Mouse (Mus musculus) naive thymus-derived CD4-positive, alpha-beta T cell, adult 2 months (primary cell): Measurements from ENCODE around the gene Crxos.
A peak's percentile ranks its signal among the peaks of the same experiment; 100 is the strongest.

Experiments used
- DNase-seq: peaks from one replicate; pipeline ENCODE4 v3.0.0-alpha.2; 2011; ENCODE audit warnings: low read depth

Crxos gene

DNA sequence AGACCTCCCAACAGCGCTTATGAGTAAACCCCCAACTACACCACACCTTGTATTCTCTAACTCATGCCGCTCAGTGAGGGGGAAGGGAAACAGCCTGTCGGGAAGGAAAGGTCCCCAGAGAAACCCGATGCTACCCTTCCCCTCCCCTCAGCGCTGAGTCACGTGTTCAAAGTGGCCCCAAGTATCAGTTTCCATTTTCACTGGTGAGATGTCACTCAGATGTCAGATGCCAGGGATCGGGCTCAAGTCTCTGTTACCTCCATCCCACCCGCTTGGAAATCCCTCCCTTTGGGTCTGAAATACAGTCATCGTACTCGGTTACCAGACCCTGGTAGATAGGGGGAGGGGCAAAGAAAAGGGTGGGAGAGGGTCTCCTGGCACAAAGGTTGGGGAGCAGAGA is 39.4 kb downstream of the Crxos start:
- peak; percentile 74 for DNase-seq

DNA sequence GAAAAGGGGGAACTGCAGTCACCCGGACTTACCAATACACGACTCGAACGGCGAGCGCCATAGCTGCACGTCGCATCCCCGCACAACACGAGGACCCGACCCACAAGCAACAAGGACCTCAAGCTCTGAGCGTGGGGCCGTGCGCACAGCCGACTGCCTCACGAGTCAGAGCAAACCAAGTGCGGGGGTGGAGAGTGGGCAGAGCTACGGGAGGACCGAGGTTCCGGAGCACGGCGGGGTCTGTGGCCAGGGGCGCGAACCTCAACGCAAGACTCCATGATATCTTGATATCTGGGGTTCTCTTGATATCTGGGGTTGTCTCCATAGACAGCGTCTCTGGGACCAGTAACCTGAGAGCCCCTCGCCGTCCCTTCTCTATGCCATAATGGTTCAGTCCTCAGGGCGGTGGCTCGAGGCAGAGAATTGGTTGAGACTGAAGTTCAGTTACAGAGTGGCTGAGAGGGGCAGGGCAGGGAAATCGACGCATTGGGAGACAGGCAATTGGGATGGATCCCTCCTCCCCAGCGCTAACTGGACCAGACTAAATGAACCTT is 39.9 kb downstream of the Crxos start, which contains the start of gene Selenow:
Gene Selenow, minus strand, starts transcription at position 183 of the 554 bp plus-strand sequence.
- peak; percentile 97 for DNase-seq

DNA sequence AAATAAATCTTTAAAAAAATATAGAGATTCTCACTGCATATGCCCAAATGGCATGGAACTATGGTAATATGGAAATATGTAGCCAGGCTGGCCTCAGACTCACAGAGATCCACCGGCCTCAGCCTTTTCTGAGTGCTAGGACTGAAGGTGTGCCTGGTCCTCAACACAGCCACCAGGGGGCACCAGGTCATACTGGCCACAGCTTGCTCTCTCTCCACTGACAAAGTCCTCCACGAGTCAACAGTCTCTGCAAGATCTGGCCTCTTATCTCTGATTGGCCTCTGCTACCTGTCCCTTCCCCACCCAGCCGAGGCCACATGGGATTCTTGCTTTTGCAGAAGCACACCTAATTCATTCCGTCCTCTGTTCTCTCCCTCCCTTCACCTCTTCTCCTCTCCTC is 47.5 kb downstream of the Crxos start:
- DNase-seq, result peak; percentile 77

DNA sequence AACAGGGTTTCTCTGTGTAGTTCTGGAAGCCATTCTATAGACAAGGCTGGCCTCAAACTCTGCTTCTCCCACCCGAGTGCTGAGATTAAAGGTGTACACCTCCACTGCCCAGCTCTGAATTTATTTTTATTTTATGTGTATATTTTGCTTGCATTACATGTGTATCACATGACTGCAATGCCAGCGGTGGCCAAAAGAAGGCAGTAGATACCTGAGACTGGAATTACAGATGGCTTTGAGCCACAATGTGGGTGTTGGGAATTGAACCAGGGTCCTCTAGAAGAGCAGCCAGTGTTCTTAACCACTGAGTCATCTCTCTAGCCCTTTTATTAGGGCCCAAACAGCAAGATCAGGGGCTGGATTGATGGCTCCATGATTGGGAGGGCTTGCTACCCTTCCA is 48.1 kb downstream of the Crxos start:
- no peak for DNase-seq

DNA sequence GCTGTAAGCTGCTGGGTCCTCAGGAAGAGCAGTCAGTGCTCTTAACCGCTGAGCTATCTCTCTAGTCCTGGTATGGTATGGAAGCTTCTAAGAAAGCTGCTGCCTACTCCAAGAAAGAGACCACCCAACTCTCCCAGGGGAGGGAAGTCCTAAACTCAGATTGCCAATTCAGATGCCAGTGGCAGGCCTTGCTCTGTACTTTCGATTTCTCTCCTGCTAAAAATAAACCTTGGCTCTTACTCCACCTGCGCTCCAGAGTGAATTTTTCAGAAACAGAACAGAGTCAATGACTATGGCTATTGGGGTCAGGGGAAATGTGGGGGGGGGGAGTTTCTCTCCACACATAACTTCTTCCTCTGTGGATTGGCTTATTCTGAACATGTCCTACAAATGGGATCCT is 49.2 kb downstream of the Crxos start:
- DNase-seq, result no peak

DNA sequence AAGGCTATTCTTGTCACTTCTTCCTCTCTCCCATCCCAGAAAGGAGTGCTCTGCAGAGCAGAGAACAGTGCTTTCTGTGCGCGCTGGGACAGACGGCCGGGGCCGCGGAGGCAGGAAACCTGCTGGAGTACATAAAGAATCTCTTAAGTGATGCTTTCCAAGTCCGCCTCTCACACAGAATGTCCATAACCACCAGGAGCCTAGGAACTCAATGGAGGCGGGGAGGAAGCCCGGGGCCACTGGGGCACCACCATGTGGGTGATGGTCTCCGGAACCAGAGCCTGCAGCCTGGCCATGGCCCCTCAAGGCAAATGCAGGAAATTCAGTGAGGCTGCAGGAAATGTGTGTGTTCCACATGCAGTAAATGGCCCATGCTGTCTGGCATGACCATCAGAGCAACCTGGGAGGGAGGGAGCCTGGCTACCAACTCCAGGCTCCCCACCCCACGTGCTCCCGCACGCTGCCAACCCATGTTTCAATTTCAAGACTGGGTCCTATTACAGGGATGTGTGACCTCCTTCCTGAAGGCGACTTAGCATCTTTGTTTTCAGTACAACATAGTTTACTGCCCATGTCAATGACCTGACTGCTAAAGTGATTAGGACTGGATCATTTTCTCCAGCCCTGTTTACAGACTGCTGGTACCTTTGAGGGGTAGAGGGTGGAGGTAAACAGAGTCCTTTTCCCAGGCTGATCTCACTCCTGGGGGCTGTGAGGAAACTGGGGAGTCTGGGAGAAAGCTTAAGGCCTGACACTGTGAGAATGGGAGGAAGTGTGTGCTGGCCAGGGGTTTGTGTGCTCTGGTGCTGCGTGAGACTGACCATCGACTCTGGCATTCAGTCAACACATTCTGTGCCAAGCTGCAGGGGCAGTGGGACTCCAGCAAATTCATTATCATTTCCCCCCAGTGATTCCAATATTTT is 51.3 kb downstream of the Crxos start:
- DNase-seq, result no peak

DNA sequence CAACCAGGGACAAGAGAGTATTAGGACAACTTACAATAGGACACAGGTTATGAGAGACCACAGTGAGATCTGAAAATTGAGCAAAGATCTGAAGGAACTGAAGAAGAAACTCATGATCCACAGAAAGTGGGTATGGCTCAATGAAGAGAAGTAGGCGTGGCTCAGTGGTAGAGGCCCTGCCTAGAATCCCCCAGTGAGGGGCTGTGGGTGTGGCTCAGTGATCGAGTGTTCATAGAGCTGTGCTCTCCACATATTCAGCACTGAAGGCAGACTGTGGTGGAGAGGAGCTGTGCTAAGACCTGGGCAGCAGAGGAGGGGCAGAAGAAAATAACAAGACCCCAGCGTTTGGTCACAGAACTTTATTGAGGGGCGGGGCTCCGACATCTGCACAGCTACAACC is 55.1 kb downstream of the Crxos start:
- DNase-seq, result no peak

DNA sequence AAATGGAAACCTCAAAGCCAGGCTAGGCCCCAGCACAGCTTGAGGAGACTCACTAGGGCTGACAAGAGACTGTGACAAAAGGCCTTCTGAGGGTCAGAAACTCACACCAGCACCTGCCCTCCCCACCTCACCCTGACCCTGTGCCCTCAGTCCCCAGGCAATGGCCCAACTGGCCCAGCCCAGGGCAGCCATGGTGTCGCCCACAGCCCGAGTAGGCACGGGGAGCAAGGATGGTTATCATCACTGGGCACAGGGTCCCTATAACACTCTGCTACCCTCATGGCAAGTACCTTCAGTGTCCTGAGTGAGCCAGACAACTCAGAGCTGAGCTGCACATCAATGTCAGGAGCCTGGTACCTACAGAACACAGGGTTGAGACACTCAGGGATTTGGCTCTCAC is 56.2 kb downstream of the Crxos start:
- no peak for DNase-seq

DNA sequence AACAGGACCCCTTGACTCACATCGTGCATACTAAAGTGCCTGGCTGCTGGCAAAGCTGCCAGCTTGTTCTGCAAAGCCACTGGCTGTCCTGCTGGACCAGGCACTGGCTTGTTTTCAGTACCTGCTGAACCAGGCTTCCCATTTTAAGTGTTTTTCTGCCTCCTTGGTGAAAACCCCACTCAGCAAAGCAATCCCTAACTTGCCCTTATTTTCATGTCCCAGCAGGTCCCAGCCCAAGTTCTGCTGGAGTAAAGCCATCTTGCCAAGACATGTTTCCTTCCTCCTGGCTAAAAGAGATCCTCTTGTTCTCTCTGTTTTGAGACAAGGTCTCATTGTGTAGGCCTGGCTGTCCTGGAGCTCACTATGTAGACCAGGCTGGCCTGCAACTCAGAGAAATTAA is 61.9 kb downstream of the Crxos start:
- DNase-seq, result no peak

DNA sequence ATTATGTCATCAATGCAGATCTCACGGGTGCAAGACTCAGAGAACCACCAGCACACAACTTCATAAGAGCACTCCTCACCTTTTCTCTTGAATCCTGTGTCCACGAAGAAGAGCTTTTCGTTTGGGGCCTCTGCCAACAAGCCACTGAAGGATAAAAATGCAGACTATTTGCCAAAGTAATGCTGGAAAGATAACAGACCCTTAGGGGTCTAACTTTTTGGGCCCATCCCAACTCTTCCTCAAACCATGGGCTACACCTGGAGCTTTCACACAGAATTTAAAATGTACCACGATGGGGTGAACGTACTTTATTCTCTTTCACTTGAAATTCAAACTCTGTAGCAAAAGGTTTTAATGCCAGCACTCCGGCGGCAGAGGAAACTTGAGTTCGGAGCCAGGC is 62.8 kb downstream of the Crxos start:
- DNase-seq, result no peak

DNA sequence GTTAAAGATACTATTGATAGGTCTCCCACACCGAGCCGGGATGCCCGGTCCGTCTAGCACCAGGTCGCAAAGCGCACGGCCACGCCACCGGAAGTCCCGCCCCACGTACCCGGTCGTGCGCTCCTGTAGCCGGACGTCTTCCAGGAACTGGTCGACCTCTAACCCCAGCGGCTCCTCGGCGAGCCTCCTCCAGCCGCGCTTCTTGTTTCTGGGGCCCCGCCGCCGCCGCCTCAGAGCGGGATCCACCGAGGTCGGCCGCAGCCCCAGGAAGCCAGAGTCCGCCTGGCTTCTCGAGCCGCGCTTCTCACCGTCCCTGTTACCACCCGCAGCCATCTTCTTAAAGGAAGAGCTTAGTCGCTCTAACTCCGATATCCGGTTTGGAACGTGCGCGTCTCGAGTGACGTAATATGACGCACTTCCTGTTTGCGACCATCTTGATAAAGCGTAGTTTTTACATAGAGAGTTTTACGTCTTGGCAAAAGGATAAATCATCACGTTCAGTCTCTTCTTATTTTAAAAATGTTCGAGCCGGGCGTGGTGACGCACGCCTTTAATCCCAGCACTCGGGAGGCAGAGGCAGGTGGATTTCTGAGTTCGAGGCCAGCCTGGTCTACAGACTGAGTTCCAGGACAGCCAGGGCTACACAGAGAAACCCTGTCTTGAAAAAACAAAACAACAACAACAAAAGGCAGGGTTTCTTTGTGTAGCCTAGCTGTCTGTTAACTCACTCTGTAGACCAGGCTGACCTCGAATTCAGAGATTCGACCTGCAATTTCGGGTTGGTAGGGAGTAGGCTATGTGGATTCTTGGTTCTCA is 63.5 kb downstream of the Crxos start, which contains the start of gene Nop53:
Gene Nop53, minus strand, starts transcription at position 354 of the 816 bp plus-strand sequence.
- DNase-seq, result peak; percentile 98

DNA sequence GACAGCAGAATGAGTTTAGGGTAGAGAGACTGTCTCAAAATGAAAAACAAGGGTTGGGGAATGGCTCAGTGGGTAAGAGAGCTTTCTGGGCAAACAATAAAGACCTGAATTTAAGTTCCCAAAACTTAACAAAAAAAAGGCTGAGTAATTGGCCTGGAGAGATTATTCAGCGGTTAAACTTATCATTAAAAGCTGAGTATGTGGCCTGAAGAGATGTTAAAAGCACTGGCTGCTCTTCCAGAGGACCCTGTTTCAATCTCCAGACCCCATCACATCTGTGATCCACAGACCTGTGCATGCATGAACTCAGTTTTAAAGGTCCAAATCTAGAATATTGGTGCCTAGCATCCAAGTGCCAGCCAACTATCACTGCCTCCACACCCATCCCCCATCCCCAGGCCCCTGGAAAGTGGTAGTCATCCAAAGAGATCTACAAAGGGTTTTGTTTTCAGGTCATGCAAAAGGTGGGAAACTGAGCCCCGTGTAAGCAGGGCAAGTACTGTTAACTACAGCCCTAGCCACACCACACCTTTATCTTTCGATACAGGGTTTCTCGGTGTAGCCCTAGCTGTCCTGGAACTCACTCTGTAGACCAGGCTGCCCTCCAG is 65.3 kb downstream of the Crxos start:
- DNase-seq, result no peak

DNA sequence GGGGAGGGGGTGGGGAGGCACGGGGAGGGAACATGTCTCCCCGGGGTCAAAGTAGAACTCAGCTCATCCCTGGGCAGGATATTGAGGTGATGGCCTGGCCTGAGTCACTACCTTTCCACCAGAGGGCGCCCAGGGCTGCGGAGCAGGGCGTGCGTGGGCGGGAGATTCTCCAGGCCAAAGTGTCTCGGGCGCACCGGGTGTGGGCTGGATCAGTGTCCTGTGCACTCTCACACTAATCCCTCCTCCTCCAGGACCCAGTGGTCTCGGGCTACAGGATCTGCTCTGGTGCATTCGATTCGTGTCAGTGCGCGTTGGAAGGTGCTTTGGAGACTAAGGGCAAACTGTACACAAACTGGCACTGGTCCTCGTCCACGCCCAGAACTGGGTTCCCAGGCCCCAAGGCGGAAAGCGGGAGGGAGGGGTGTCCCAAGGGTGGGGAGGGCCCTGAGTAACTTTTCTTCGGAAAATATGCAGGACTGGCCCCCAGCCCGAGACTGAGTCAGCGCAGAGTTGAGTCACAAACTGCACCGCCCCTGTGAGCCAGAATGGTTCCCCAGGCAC is 66.0 kb downstream of the Crxos start:
- DNase-seq, result peak; percentile 87

DNA sequence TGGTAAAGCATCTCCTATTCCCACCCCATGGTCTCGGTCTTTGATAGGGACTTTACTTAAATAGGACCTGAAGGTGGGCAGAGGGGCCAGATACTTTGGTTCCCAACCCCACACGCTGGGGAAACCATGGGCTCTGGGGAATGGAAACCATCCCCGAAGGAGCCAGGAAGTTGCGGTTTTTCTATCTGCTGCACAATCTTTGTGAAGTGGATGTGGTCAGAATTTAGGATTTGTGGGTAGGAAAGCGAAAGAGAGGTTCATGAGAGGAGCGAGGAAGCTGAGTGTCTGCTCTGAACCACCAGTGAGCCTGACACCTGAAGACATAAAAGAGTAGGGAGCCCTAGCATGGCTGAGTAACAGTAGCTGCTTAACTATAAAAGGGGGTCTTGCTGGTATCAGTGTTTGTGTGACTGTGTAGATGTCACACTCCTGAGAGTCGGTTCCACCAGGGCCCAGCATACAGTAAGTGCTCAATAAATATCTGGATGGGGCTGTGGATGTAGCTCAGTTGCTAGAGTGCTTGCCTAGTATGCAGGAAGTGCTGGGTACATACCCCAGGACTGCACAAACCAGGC is 66.9 kb downstream of the Crxos start:
- DNase-seq, result peak; percentile 74

DNA sequence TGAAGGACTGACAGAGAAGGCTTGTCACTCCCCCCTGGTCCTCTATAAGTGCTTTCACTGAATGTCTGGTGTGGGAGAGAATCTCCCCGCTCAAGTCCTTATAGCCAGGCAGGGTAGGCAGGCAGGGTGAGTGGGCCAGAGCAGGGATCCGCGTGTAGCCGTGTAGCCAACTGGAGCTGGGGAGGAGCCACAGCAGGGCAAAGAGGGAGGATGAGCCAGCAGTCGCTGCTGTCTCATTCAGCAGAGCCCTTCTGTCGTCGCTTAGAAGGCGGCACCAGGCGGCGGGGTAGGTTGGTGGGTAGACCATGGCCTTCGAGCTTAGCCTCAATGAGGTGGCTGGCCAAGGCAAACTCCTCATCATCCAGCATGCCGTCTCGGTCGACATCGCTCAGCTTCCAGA is 67.6 kb downstream of the Crxos start:
- DNase-seq, result no peak

DNA sequence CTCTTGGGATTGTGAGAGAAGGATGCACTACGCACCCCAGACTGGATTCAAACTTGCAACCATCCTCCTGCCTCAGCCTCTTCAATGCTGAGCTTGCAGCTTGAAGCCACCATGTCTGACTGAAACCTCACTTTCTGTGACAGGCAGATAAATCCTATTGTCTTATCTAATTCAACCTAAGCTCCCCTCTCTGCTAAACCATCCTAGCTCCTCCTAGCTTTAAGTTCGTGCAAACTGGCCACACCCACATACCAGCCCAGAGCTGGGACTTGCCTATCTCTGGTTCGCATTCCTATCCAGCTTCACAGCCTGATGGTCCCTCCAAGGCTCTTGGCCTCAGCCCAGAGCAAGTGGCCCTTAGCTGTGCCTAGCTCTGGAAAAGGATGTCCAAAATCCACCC is 70.0 kb downstream of the Crxos start:
- no peak for DNase-seq
